Mouse (Mus musculus) myocyte (in vitro differentiated cells): ENCODE measurements at regions not wholly inside any gene's neighbourhood (a gene's known extent, or its start where the extent isn't known, plus 50 kb on each side); places are given as distances from the start of the nearest gene placed in this dataset.

ENCODE experiments used
- CEBPB ChIP-seq: IDR thresholded peaks from 2 replicates; pipeline ENCODE4 v1.6.1; 2011; ENCODE audit warnings: mild to moderate bottlenecking, moderate library complexity; ENCODE audit not compliant: poor library complexity, insufficient read depth, severe bottlenecking
- E2F4 ChIP-seq: IDR thresholded peaks from one replicate; pipeline ENCODE4 v1.6.1; 2011; ENCODE audit warnings: mild to moderate bottlenecking, control low read depth, moderate library complexity; ENCODE audit not compliant: insufficient read depth
- MAX ChIP-seq: IDR thresholded peaks from one replicate; pipeline ENCODE4 v1.6.1; 2011; ENCODE audit warnings: low read depth, mild to moderate bottlenecking, control low read depth
- MYOD1 ChIP-seq, 3 experiments: IDR thresholded peaks; one replicate each; pipeline ENCODE4 v1.6.1; 2011; ENCODE audit warnings: control low read depth in 2 of 3, low read depth in 2 of 3, mild to moderate bottlenecking in 2 of 3, moderate library complexity in 1 of 3; ENCODE audit not compliant: insufficient read length in 2 of 3, control insufficient read depth in 1 of 3
- MYOG ChIP-seq, 3 experiments: IDR thresholded peaks; one replicate each; pipeline ENCODE4 v1.6.1; 2011; ENCODE audit warnings: control low read depth in 2 of 3, low read depth in 2 of 3, mild to moderate bottlenecking in 2 of 3; ENCODE audit not compliant: insufficient read length in 2 of 3, control insufficient read depth in 1 of 3, insufficient read depth in 1 of 3
- POLR2A ChIP-seq: IDR thresholded peaks from one replicate; pipeline ENCODE4 v1.6.1; 2011; ENCODE audit warnings: low read depth, mild to moderate bottlenecking, control low read depth, moderate library complexity; ENCODE audit not compliant: insufficient read length
- POLR2AphosphoS2 ChIP-seq: IDR thresholded peaks from one replicate; pipeline ENCODE4 v1.6.1; 2011; ENCODE audit warnings: low read depth, control low read depth; ENCODE audit not compliant: insufficient read length
- REST ChIP-seq: IDR thresholded peaks from one replicate; pipeline ENCODE4 v1.6.1; 2011; ENCODE audit warnings: mild to moderate bottlenecking, control low read depth, moderate library complexity; ENCODE audit not compliant: insufficient read depth, insufficient read length
- SRF ChIP-seq: IDR thresholded peaks from one replicate; pipeline ENCODE4 v1.6.1; 2011; ENCODE audit warnings: low read depth; ENCODE audit not compliant: control insufficient read depth, insufficient read length
- TCF12 ChIP-seq: IDR thresholded peaks from one replicate; pipeline ENCODE4 v1.6.1; 2011; ENCODE audit warnings: mild to moderate bottlenecking, control low read depth; ENCODE audit not compliant: poor library complexity, insufficient read depth, severe bottlenecking
- USF1 ChIP-seq: IDR thresholded peaks from one replicate; pipeline ENCODE4 v1.6.1; 2011; ENCODE audit warnings: low read depth, mild to moderate bottlenecking, control low read depth, moderate library complexity

DNA sequence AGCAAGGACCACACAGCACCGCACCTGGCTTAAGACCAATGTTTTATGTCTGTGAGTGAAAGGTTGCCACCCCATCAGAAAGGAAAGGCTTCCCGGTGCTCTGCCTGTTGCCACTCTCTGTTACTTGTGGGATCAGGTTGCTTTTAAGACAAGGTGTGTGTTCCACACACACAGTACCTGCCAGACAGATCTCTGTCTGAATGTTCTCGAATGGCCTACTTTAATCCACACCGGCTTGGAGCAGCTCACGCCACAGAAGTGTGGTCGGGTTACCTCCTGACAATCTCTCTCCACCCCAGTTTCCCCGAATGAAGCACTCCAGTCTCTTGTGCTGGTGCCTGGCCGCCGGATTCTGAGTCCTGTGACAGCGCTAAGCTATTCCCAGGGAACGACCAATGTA lies 214.0 kb downstream of the Sptssa start:
- TF ChIP-seq MAX (no peak), POLR2A (no peak), USF1 (no peak), MYOD1 (IDR thresholded peaks at IDR 0.05; ENCODE audit: control insufficient read depth in 1 of 3, insufficient read length in 2 of 3, low read depth in 2 of 3) (no peak), TCF12 (no peak), CEBPB (no peak), POLR2AphosphoS2 (no peak), E2F4 (no peak), SRF (no peak), MYOG (IDR thresholded peaks at IDR 0.05; ENCODE audit: control insufficient read depth in 1 of 3, insufficient read depth in 1 of 3, insufficient read length in 2 of 3, low read depth in 2 of 3) (no peak), REST (no peak)
